Mouse (Mus musculus) spleen, adult 12 weeks (tissue): Measurements from ENCODE around the gene Gm13697.

ENCODE experiments used
- DNase-seq: peaks from one replicate; pipeline ENCODE4 v3.0.0; 2022; ENCODE audit warnings: low spot score

Gene Gm13697

GRCm38 (mm10) chr2:84035997-84036396 lies 51.5 kb downstream of the Gm13697 start:
- no peak for DNase-seq
